Mouse (Mus musculus) CH12.LX (cell line): ENCODE results near the gene Gm17349.
"Not testable (repeated sequence)": the region's sequence is repeated elsewhere in the genome, so short reads cannot be mapped to it uniquely, and the experiment has no call there.

Experiments used
- CHD1 ChIP-seq: IDR thresholded peaks from 2 replicates; pipeline ENCODE4 v1.6.1; 2012; ENCODE audit warnings: low read depth, low read length, improper control_type of control experiment, inconsistent platforms
- CHD2 ChIP-seq: IDR thresholded peaks from 2 replicates; pipeline ENCODE4 v1.6.1; 2011; ENCODE audit warnings: low read length, improper control_type of control experiment
- CTCF ChIP-seq, 2 experiments: IDR thresholded peaks in 1 of 2; conservative IDR thresholded peaks in 1 of 2; 2 replicates each; pipeline ENCODE4 v1.5.1; 2011 to 2012; ENCODE audit warnings: low read depth in 2 of 2, low read length in 2 of 2, improper control_type of control experiment in 1 of 2, inconsistent platforms in 1 of 2, mild to moderate bottlenecking in 1 of 2, moderate library complexity in 1 of 2
- EP300 ChIP-seq: IDR thresholded peaks from 2 replicates; pipeline ENCODE4 v1.6.1; 2011; ENCODE audit warnings: low read length, improper control_type of control experiment
- ETS1 ChIP-seq: conservative IDR thresholded peaks from 2 replicates; pipeline ENCODE4 v1.6.1; 2012; ENCODE audit warnings: low read depth, mild to moderate bottlenecking, inconsistent platforms, low read length, improper control_type of control experiment, moderate library complexity
- IRF4 ChIP-seq: IDR thresholded peaks from 2 replicates; pipeline ENCODE4 v1.6.1; 2014; ENCODE audit warnings: low read depth, mild to moderate bottlenecking, inconsistent platforms, low read length, improper control_type of control experiment
- JUND ChIP-seq: conservative IDR thresholded peaks from 2 replicates; pipeline ENCODE4 v1.6.1; 2011; ENCODE audit warnings: low read depth, low read length, improper control_type of control experiment
- MAZ ChIP-seq: IDR thresholded peaks from 2 replicates; pipeline ENCODE4 v1.6.1; 2012; ENCODE audit warnings: low read depth, mild to moderate bottlenecking, inconsistent platforms, low read length, improper control_type of control experiment, moderate library complexity
- POLR2A ChIP-seq: IDR thresholded peaks from 2 replicates; pipeline ENCODE4 v1.6.1; 2011; ENCODE audit warnings: low read depth, mild to moderate bottlenecking, improper control_type of control experiment, low read length
- RAD21 ChIP-seq: IDR thresholded peaks from 2 replicates; pipeline ENCODE4 v1.6.1; 2011; ENCODE audit warnings: low read depth, mild to moderate bottlenecking, low read length, improper control_type of control experiment, moderate library complexity
- SMC3 ChIP-seq: IDR thresholded peaks from 2 replicates; pipeline ENCODE4 v1.6.1; 2011; ENCODE audit warnings: low read depth, low read length, improper control_type of control experiment
- TCF12 ChIP-seq: IDR thresholded peaks from 2 replicates; pipeline ENCODE4 v1.6.1; 2014; ENCODE audit warnings: low read depth, mild to moderate bottlenecking, inconsistent platforms, low read length, improper control_type of control experiment
- USF1 ChIP-seq: IDR thresholded peaks from 2 replicates; pipeline ENCODE4 v1.6.1; 2014; ENCODE audit warnings: low read depth, mild to moderate bottlenecking, inconsistent platforms, low read length, improper control_type of control experiment

DNA sequence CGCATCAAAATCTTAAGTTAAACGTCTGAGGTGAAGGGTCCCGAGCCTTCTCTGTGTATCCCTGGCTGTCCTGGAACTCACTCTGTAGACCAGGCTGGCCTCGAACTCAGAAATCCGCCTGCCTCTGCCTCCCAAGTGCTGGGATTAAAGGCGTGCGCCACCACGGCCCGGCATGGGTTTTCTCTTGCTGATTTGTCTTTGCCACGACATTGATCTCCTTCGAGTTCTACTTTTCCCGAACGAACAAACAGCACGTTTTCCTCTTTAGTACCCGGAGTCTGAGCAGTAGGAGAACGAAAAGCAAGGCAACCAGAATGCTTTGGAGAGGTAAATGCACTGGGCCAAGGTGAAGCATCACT lies 3.7 kb downstream of the Gm17349 start:
- not testable (repeated sequence) for TF ChIP-seq CTCF (conservative IDR thresholded peaks at IDR 0.05 in 1 of 2, IDR thresholded peaks at IDR 0.05 in 1 of 2; ENCODE audit: low read depth in 2 of 2, low read length in 2 of 2); ETS1; POLR2A; RAD21; CHD2; USF1; CHD1; EP300; TCF12; IRF4; JUND; MAZ; SMC3
